Mouse (Mus musculus) liver, postnatal 0 days (tissue): ENCODE results near the gene Cmtm7. TPM values are rescaled to one million over a fixed set of nuclear protein-coding genes. Genes with fewer than 3 reads are reported as not detected.

Experiments used
- ATAC-seq: fragments of 200-750 bp; cut with Nextera tagmentation; 2 replicates; pipeline ENCODE4 v1.8.0; 2017; ENCODE audit warnings: mild to moderate bottlenecking, moderate library complexity
- DNase-seq: peaks from one replicate; pipeline ENCODE4 v3.0.0-alpha.2; 2016
- H3K27ac ChIP-seq: fragments of 300-500 bp; sonication (generic); 2 replicates; pipeline ENCODE4 v1.5.1; 2014; ENCODE audit warnings: antibody characterized with exemption, moderate library complexity, mild to moderate bottlenecking, low read depth
- H3K27me3 ChIP-seq: fragments of 300-500 bp; sonication (generic); 2 replicates; pipeline ENCODE4 v1.6.1; 2014; ENCODE audit warnings: low read length, control low read depth, mixed read lengths; ENCODE audit not compliant: insufficient read depth
- H3K36me3 ChIP-seq: fragments of 300-500 bp; sonication (generic); replicated peaks from 2 replicates; pipeline ENCODE4 v1.6.1; 2014; ENCODE audit warnings: mild to moderate bottlenecking, control low read depth, low read length, moderate library complexity, mixed read lengths; ENCODE audit not compliant: insufficient read depth
- H3K4me1 ChIP-seq: fragments of 300-500 bp; sonication (generic); 2 replicates; pipeline ENCODE4 v1.6.1; 2014; ENCODE audit warnings: antibody characterized with exemption, mild to moderate bottlenecking, control low read depth; ENCODE audit not compliant: insufficient read depth
- H3K4me2 ChIP-seq: fragments of 300-500 bp; sonication (generic); 2 replicates; pipeline ENCODE4 v1.6.1; 2014; ENCODE audit warnings: low read depth, mild to moderate bottlenecking, low read length, moderate library complexity, mixed read lengths
- H3K4me3 ChIP-seq: fragments of 300-500 bp; sonication (generic); 2 replicates; pipeline ENCODE4 v1.5.1; 2014; ENCODE audit warnings: low read depth, low read length
- H3K9ac ChIP-seq: fragments of 300-500 bp; sonication (generic); replicated peaks from 2 replicates; pipeline ENCODE4 v1.6.1; 2014; ENCODE audit warnings: mild to moderate bottlenecking, moderate library complexity
- H3K9me3 ChIP-seq: fragments of 300-500 bp; sonication (generic); 2 replicates; pipeline ENCODE4 v1.6.1; 2016; ENCODE audit warnings: mild to moderate bottlenecking, control low read depth, low read length, mixed read lengths
- CTCF ChIP-seq: sonication (generic); IDR thresholded peaks from 2 replicates; pipeline ENCODE4 v1.5.1; 2016; ENCODE audit warnings: antibody characterized with exemption, low read depth
- EP300 ChIP-seq: IDR thresholded peaks from 2 replicates; pipeline ENCODE4 v1.6.1; 2016; ENCODE audit warnings: antibody characterized with exemption, low read depth, mild to moderate bottlenecking
- WGBS: fragments of 180-500 bp; shearing (Covaris S2); extraction: QIAGEN DNeasy Blood & Tissue Kit; methylation state at CpG from one replicate; pipeline ENCODE4 v1.1.7; 2014; ENCODE audit not compliant: insufficient replicate concordance; 5-methylcytosine and 5-hydroxymethylcytosine counted together
- polyA plus RNA-seq: library from polyadenylated mRNA; unstranded; fragments of >200 nt; fragmentation: Nextera tagmentation; extraction: Ambion mirVana; gene quantifications from 2 replicates; pipeline ENCODE4 v1.2.1, GENCODE M21; 2015

The Cmtm7 gene
- polyA plus RNA-seq, 1 experiment from 2014 or later = 58.2 TPM

DNA sequence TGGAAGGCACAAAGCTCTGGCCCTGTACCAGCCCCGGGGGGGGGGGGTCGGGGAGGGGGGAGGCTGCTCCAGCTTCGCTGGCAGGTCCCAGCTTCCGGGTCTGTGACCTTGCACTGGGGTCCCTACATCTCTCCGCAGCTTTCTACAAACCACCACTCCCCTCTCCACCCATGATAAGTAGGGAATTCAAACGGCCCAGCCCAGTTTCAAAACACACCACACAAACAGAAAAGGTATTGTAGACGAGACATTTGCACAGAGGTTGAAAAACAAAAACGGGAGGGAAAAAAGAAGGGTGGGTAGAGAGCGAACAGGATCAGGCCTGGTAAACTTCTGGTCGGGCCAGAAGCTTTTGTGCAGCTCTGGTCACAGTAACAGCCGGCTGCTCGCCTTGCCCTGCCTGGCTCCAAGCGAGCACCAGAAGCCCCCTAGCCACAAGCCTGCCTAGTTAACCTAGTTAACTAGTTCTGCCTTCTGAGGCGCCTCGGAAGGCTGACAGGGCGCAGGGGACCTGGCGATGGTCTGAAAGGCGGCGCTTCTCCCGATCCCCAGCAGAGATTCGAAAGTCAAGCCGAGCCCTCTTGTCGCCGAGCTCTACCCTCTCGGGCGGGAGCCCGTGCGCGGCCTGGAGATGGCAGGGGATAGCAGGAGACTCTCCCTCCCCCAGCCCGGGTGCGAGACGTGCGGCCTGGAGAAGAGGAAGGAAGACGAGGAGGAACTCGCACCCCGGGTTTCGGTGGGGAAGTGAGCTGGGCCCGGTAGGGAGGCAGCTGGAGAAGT lies 720 bp downstream of the Cmtm7 start:
- H3K4me3 ChIP-seq = peak overlapping the region; percentile 65
- H3K36me3 ChIP-seq = no peaks in the 10 kb centered on the region
- peak overlapping the region; percentile 86 for H3K4me2 ChIP-seq
- peaks cover 24% of the 10 kb centered on the region for H3K4me1 ChIP-seq
- H3K27me3 ChIP-seq = no peaks in the 10 kb centered on the region
- TF ChIP-seq CTCF (no peak), EP300 (no peak)
- peak overlapping the region; percentile 81 for H3K9ac ChIP-seq
- DNase-seq (peak; percentile 69), ATAC-seq (peak; percentile 55)
- H3K9me3 ChIP-seq = no peaks in the 10 kb centered on the region
- under 1% methylated on average over 37 of the region's 38 CpGs for WGBS
- peak overlapping the region; percentile 93 for H3K27ac ChIP-seq

GRCm38 (mm10) chr9:114779984-114780745 lies 1.5 kb downstream of the Cmtm7 start:
- H3K4me3 ChIP-seq = peak overlapping the region; percentile 65
- H3K27me3 ChIP-seq = no peaks in the 10 kb centered on the region
- H3K36me3 ChIP-seq = no peaks in the 10 kb centered on the region
- H3K9ac ChIP-seq = peak overlapping the region; percentile 81
- ATAC-seq (0 out of 2 replicates have a peak, but pooled peaks have one; percentile 0), DNase-seq (peak; percentile 29)
- H3K9me3 ChIP-seq = no peaks in the 10 kb centered on the region
- H3K27ac ChIP-seq = peak overlapping the region; percentile 93
- H3K4me2 ChIP-seq = peak overlapping the region; percentile 86
- 13% methylated on average over 23 of the region's 23 CpGs for WGBS
- TF ChIP-seq CTCF (no peak), EP300 (no peak)
- H3K4me1 ChIP-seq = peaks cover 20% of the 10 kb centered on the region

DNA sequence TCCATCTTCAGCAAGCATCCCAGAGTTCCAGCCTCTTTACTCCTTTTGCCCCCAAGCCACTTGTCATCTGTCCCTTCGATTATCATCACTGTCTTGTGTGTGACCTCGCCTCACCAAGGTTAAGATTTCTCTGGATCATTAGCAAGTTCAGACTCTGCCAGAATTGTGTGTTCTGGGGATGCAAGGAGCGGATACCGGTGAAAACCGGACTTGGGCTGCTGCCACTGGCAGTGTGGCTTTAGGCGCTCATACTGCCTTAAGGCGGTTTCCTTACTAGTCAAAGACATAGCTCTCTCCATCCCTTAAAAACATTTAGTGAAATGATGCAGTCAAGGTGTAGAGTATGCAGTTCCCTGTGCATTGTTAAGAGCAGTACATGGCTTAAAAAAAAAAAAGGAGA lies 2.8 kb downstream of the Cmtm7 start:
- no peak overlapping the region; the same call in 1 of the 2 replicates for H3K4me2 ChIP-seq
- WGBS = 70% methylated on average over 7 of the region's 7 CpGs
- no peak overlapping the region for H3K4me3 ChIP-seq
- H3K9ac ChIP-seq = no peak overlapping the region
- H3K27me3 ChIP-seq = no peaks in the 10 kb centered on the region
- H3K36me3 ChIP-seq = no peaks in the 10 kb centered on the region
- DNase-seq (no peak), ATAC-seq (no peak)
- TF ChIP-seq EP300 (no peak), CTCF (no peak)
- 0 out of 2 replicates have a peak overlapping the region, but pooled peaks have one; percentile 2 for H3K27ac ChIP-seq
- H3K4me1 ChIP-seq = peaks cover 20% of the 10 kb centered on the region
- H3K9me3 ChIP-seq = no peaks in the 10 kb centered on the region

- no peaks in the 10 kb centered on the region for H3K9me3 ChIP-seq
- no peak overlapping the region for H3K4me3 ChIP-seq
- no peak for ATAC-seq
- 30% methylated on average over 7 of the region's 7 CpGs for WGBS
- peak overlapping the region; percentile 49; the same call in 1 of the 2 replicates for H3K4me2 ChIP-seq
- DNase-seq = peak; percentile 38
- peaks cover 20% of the 10 kb centered on the region for H3K4me1 ChIP-seq
- H3K36me3 ChIP-seq = no peaks in the 10 kb centered on the region
- no peaks in the 10 kb centered on the region for H3K27me3 ChIP-seq
- TF ChIP-seq CTCF (no peak), EP300 (peak; percentile 80)
- no peak overlapping the region for H3K9ac ChIP-seq
- H3K27ac ChIP-seq = peak overlapping the region; percentile 71
These were observed 3.6 kb downstream of the Cmtm7 start for GRCm38 (mm10) chr9:114778047-114778390.

DNA sequence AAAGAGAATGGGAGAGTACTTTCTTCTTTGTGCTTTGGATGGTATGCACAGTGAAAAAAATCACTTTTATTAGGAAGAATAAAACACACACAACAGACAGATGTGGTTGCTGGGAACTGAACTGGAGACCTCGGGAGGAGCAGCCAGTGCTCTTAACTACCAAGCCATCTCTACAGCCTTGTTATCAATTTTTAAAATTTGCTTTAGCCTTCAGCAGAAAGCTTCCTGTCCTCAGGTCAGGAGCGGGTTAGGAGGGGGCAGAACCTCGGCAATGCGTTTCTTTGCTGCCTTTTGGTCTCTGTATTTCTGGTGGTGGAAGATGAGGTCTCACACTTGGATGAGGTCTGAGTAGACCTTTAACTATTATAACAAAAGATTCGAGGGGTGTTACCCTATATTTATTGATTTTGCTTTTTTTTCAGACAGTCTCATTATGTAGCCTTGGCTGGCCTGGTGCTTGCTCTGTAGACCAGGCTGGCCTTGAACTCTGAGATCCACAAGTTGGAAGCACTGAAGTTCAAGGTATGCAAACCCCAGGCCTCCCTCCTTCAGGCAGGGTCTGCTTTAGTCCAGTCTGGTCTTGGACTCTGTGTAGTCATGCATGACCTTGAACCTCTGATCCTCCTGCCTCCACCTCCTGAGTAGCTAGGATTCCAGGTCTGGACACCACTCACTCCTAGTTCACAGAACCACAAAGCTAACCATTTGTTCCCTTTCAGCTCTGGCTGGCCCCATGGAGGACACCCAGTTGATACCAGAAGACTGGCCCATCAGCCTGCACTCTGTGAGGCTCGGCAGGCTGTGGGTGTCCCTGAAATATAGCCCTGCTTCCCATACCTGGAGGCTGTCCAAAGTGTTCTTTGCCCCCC lies 4.2 kb downstream of the Cmtm7 start:
- Histone ChIP-seq H3K27ac (peak overlapping the region; percentile 71), H3K4me3 (no peak overlapping the region), H3K4me1 (peaks cover 20% of the 10 kb centered on the region), H3K4me2 (peak overlapping the region; percentile 49), H3K36me3 (peaks cover 2% of the 10 kb centered on the region; the same call in 1 of the 2 replicates), H3K27me3 (no peaks in the 10 kb centered on the region), H3K9ac (no peak overlapping the region), H3K9me3 (no peaks in the 10 kb centered on the region)
- ATAC-seq (no peak), DNase-seq (no peak)
- TF ChIP-seq EP300 (no peak), CTCF (no peak)
- 24% methylated on average over 6 of the region's 6 CpGs for WGBS
